Mouse (Mus musculus): ENCODE measurements around the gene Klrk1. TPM values are rescaled to one million over a fixed set of nuclear protein-coding genes. Genes with fewer than 3 reads are reported as not detected.
A peak's percentile ranks its signal among the peaks of the same experiment; 100 is the strongest.
"Not testable (repeated sequence)": the region's sequence is repeated elsewhere in the genome, so short reads cannot be mapped to it uniquely, and the experiment has no call there.

Gene Klrk1
- polyA plus RNA-seq (2012; rRNA removed): 0.55 and 1.1 TPM in 2 replicates

DNA sequence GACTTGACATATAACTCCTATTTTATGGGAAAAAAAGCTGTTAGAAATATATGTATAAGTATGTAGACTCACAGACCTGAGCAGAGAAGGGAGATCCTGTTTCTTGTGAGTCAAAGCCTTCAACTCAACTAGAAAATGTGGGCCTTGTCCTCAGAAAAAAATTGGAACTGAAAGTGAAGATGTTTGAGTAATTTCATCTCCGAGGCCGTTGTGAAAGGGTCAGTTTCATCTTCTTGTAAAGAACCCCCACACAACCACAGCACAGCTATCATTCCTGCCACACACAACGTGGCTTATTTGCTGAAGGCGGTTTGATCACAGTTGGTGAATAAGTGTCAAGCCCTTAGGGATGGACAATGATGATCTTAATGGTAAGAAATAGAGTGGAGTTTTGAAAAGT, at the start of gene Klrk1:
TSS of gene Klrk1 (minus strand) at position 130 of the 400 bp plus-strand sequence.
- TF ChIP-seq CTCF (IDR thresholded peaks at IDR 0.05; ENCODE audit: borderline replicate concordance, control insufficient read depth, extremely low read depth, insufficient read depth, low read length, poor library complexity) (no peak), POLR2A (IDR thresholded peaks at IDR 0.05; ENCODE audit: control insufficient read depth, extremely low read depth, insufficient read depth, low read length, poor library complexity) (no peak)
- 78% methylated on average over 4 of the region's 4 CpGs for WGBS
- H3K36me3 ChIP-seq (ENCODE audit: control insufficient read depth, insufficient read depth, low read length): no peaks in the 10 kb centered on the region
- H3K4me3 ChIP-seq (ENCODE audit: control insufficient read depth, insufficient read depth, low read length): no peak within 1 kb of the TSS
- H3K27me3 ChIP-seq (ENCODE audit: control insufficient read depth, insufficient read depth, low read length): no peaks in the 10 kb centered on the region
- no peaks in the 10 kb centered on the region for H3K4me1 ChIP-seq (replicated peaks; ENCODE audit: control insufficient read depth, insufficient read depth, low read length)
- no peak within 1 kb of the TSS for H3K27ac ChIP-seq (ENCODE audit: control insufficient read depth, insufficient read depth, low read length)
- DNase-seq: no peak

DNA sequence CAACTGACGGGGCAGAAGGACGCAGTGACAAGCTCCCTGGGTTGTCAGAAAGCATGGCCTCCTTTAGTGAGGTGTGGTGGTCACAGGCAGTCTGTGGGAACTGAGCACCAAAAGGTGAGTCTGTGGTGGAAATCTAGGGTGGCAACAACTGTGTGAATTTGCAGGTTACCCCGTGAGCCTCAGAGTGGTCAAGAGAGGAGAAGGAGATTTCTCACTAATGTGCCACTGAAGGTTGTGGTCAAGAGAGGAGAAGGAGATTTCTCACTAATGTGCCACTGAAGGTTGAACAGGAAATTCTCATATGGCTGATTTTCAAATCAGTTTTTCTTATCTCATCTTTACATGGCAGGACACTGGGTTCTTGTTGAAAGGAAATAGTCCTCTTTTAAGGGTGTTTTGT, 37.6 kb upstream of the Klrk1 start:
- H3K4me1 ChIP-seq (replicated peaks; ENCODE audit: control insufficient read depth, insufficient read depth, low read length); DNase-seq; H3K27ac ChIP-seq (ENCODE audit: control insufficient read depth, insufficient read depth, low read length): not testable (repeated sequence)

DNA sequence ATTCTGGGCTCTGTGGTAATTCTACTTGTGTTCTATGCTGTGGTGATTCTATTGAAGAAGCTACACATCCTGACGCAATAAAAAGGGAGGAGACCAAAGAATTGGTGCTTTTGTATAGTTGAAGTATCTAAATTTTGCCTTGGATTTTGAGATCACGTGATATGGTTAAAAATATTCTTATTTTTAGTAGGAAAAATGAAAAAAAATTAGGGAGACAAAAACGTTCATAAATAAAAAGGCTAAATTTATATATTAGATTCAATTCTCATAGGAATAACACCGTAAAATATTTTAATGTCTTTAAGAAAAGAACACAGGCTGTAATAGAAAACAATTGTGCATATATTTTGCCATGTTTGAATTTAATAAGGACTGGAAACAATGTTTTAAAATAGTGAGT, 36.9 kb upstream of the Klrk1 start, which contains the start of gene Klrc2:
TSS of gene Klrc2 (minus strand) at position 101 of the 400 bp plus-strand sequence.
- not testable (repeated sequence) for H3K36me3 ChIP-seq (ENCODE audit: control insufficient read depth, insufficient read depth, low read length); DNase-seq; H3K27ac ChIP-seq (ENCODE audit: control insufficient read depth, insufficient read depth, low read length); H3K4me1 ChIP-seq (replicated peaks; ENCODE audit: control insufficient read depth, insufficient read depth, low read length); H3K4me3 ChIP-seq (ENCODE audit: control insufficient read depth, insufficient read depth, low read length); H3K27me3 ChIP-seq (ENCODE audit: control insufficient read depth, insufficient read depth, low read length)
- WGBS: 84% methylated on average over 4 of the region's 4 CpGs

More for the DNA sequence above, 37.6 kb upstream of the Klrk1 start:
- H3K4me3 ChIP-seq (ENCODE audit: control insufficient read depth, insufficient read depth, low read length); H3K36me3 ChIP-seq (ENCODE audit: control insufficient read depth, insufficient read depth, low read length); H3K27me3 ChIP-seq (ENCODE audit: control insufficient read depth, insufficient read depth, low read length): not testable (repeated sequence)
- WGBS: no CpG with 5 or more reads among the region's 3 CpGs

DNA sequence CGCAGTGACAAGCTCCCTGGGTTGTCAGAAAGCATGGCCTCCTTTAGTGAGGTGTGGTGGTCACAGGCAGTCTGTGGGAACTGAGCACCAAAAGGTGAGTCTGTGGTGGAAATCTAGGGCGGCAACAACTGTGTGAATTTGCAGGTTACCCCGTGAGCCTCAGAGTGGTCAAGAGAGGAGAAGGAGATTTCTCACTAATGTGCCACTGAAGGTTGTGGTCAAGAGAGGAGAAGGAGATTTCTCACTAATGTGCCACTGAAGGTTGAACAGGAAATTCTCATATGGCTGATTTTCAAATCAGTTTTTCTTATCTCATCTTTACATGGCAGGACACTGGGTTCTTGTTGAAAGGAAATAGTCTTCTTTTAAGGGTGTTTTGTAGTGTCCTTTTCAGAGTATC, 20.4 kb upstream of the Klrk1 start:
- H3K36me3 ChIP-seq (ENCODE audit: control insufficient read depth, insufficient read depth, low read length); DNase-seq; H3K27me3 ChIP-seq (ENCODE audit: control insufficient read depth, insufficient read depth, low read length); H3K4me3 ChIP-seq (ENCODE audit: control insufficient read depth, insufficient read depth, low read length); H3K4me1 ChIP-seq (replicated peaks; ENCODE audit: control insufficient read depth, insufficient read depth, low read length); H3K27ac ChIP-seq (ENCODE audit: control insufficient read depth, insufficient read depth, low read length): not testable (repeated sequence)
- 83% methylated on average over 1 of the region's 3 CpGs for WGBS

DNA sequence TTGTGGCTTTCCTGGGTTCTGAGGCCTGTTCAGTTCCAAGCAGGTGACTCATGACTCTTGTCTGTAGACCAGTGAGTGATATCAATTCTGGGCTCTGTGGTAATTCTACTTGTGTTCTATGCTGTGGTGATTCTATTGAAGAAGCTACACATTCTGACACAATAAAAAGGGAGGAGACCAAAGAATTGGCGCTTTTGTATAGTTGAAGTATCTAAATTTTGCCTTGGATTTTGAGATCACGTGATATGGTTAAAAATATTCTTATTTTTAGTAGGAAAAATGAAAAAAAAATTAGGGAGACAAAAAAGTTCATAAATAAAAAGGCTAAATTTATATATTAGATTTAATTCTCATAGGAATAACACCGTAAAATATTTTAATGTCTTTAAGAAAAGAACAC, 19.6 kb upstream of the Klrk1 start, which contains the start of gene Klrc3:
TSS of gene Klrc3 (minus strand) at position 101 of the 400 bp plus-strand sequence.
- H3K27me3 ChIP-seq (ENCODE audit: control insufficient read depth, insufficient read depth, low read length); H3K36me3 ChIP-seq (ENCODE audit: control insufficient read depth, insufficient read depth, low read length); H3K27ac ChIP-seq (ENCODE audit: control insufficient read depth, insufficient read depth, low read length); H3K4me1 ChIP-seq (replicated peaks; ENCODE audit: control insufficient read depth, insufficient read depth, low read length); DNase-seq; H3K4me3 ChIP-seq (ENCODE audit: control insufficient read depth, insufficient read depth, low read length): not testable (repeated sequence)
- WGBS: 95% methylated on average over 3 of the region's 3 CpGs

DNA sequence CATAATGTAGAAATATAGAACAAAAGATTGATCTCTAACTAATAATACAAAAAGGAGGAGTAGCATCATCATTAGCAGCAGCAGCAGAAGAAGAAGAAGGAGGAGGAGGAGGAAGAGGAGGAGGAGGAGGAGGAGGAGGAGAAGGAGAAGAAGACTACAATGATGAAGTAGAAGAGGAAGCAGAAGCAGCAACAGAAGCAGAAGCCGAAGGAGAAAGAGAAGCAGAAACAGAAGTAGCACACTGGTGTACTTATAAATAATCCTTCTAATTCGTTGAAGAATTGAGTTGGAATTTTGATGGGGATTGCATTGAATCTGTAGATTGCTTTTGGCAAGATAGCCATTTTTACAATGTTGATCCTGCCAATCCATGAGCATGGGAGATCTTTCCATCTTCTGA, 7.4 kb upstream of the Klrk1 start:
- not testable (repeated sequence) for H3K4me1 ChIP-seq (replicated peaks; ENCODE audit: control insufficient read depth, insufficient read depth, low read length); DNase-seq; H3K36me3 ChIP-seq (ENCODE audit: control insufficient read depth, insufficient read depth, low read length); H3K4me3 ChIP-seq (ENCODE audit: control insufficient read depth, insufficient read depth, low read length); H3K27ac ChIP-seq (ENCODE audit: control insufficient read depth, insufficient read depth, low read length); H3K27me3 ChIP-seq (ENCODE audit: control insufficient read depth, insufficient read depth, low read length)
- WGBS: 49% methylated on average over 2 of the region's 2 CpGs

DNA sequence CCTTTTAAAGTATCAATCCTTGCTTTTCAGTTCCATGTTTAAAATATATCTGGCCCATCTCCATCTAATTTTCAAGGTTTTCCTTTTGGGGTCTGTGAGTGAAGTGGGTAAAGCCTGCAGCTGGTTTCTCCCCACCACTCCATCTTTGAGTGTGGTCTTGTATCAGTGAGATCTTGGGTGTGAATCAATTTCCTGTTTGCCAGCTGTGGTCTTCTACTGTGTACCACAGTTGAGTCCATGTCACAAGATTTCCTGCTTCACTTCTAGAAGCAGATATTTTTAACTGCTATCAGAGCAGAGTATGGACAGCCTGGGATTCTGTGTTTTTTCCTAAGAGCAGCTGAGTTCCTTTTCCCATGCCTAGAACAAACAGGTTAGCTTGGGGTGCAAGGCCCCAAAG, 15.3 kb downstream of the Klrk1 start:
- TF ChIP-seq POLR2A (IDR thresholded peaks at IDR 0.05; ENCODE audit: control insufficient read depth, extremely low read depth, insufficient read depth, low read length, poor library complexity): no peak
- TF ChIP-seq CTCF (IDR thresholded peaks at IDR 0.05; ENCODE audit: borderline replicate concordance, control insufficient read depth, extremely low read depth, insufficient read depth, low read length, poor library complexity): no peak
- no peak overlapping the region for H3K27ac ChIP-seq (ENCODE audit: control insufficient read depth, insufficient read depth, low read length)
- DNase-seq: peak; percentile 14
- no peaks in the 10 kb centered on the region for H3K27me3 ChIP-seq (ENCODE audit: control insufficient read depth, insufficient read depth, low read length)
- no peaks in the 10 kb centered on the region for H3K4me1 ChIP-seq (replicated peaks; ENCODE audit: control insufficient read depth, insufficient read depth, low read length)
- H3K36me3 ChIP-seq (ENCODE audit: control insufficient read depth, insufficient read depth, low read length): no peaks in the 10 kb centered on the region
- no peak overlapping the region for H3K4me3 ChIP-seq (ENCODE audit: control insufficient read depth, insufficient read depth, low read length)

DNA sequence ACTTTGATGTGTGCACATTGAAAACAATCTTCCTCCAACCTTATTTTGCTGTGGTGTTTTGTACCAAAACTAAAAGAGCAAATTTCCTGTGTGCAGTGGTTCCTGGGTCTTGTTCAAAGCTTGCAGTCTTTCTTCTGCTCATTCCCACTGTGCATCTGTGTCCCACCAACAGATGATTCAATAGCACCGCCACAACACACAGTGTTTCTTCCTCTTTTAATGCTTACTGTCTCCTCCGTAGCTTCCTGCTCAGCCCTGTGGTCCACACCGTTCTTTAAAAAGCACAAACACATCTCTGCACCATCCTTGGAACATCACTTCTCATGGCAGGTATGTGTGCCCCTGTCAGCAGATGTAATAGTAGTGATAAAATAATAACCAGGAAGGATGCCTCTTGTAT, 32.2 kb downstream of the Klrk1 start, which contains the start of gene Klrd1:
TSS of gene Klrd1 (plus strand) at position 275 of the 400 bp plus-strand sequence.
- no peak for TF ChIP-seq POLR2A (IDR thresholded peaks at IDR 0.05; ENCODE audit: control insufficient read depth, extremely low read depth, insufficient read depth, low read length, poor library complexity)
- TF ChIP-seq CTCF (IDR thresholded peaks at IDR 0.05; ENCODE audit: borderline replicate concordance, control insufficient read depth, extremely low read depth, insufficient read depth, low read length, poor library complexity): no peak
- Histone ChIP-seq H3K4me1 (replicated peaks; ENCODE audit: control insufficient read depth, insufficient read depth, low read length) (no peaks in the 10 kb centered on the region), H3K36me3 (ENCODE audit: control insufficient read depth, insufficient read depth, low read length) (no peaks in the 10 kb centered on the region), H3K4me3 (ENCODE audit: control insufficient read depth, insufficient read depth, low read length) (no peak within 1 kb of the TSS), H3K27ac (ENCODE audit: control insufficient read depth, insufficient read depth, low read length) (no peak within 1 kb of the TSS), H3K27me3 (ENCODE audit: control insufficient read depth, insufficient read depth, low read length) (no peaks in the 10 kb centered on the region)
- WGBS: 6% methylated on average over 3 of the region's 3 CpGs
- peak; percentile 6 for DNase-seq
